Comparison of ENCODE assay signal across 18 mouse cellular contexts in the genomic region with DNA sequence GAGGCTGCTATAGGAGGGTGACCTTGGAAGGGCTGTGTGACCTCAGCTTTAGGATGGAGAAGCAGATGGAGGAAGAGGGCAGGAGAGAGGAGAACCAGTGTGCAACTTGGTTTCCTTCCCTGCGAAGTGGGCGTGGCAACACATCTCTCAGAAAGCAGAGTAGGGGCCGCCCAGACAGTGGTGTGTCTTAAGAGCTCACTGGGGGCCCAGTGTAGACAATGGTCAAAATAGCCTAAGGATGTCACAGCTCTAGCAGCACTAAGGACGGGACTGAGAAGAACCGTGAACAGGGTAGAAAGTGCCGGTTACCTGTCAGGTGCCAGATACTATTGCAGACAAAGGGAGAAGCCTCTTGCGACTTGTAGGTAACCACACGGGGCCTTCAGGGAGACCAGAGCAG.
"Had no signal": no experiment of that assay in that cellular context is flagged by ENCODE, and none has a peak within 500 bp of the region (broad histone marks: within the 10 kb centered on the region; RNA-seq: fewer than 3 reads in every experiment).

No protein-coding gene starts in this region.

- H3K36me3 ChIP-seq: lung, embryonic 15.5 days; midbrain, embryonic 10.5 days; midbrain, embryonic 12.5 days; neural tube, embryonic 12.5 days; stomach, embryonic 15.5 days had no signal

- H3K4me1 ChIP-seq: lung, embryonic 15.5 days; midbrain, embryonic 12.5 days; neural tube, embryonic 12.5 days; stomach, embryonic 15.5 days had no signal

- H3K4me3 ChIP-seq: lung, embryonic 15.5 days; midbrain, embryonic 10.5 days; midbrain, embryonic 12.5 days; myocyte; neural tube, embryonic 12.5 days; stomach, embryonic 15.5 days had no signal

- H3K27me3 ChIP-seq: neural tube, embryonic 12.5 days; stomach, embryonic 15.5 days had no signal

- H3K9me3 ChIP-seq: lung, embryonic 15.5 days; midbrain, embryonic 10.5 days; midbrain, embryonic 12.5 days; neural tube, embryonic 12.5 days; stomach, embryonic 15.5 days had no signal

- DNase-seq: lung, adult 2 months; lung, postnatal 14 days; lung, postnatal 36 days; midbrain, embryonic 14.5 days; retina, postnatal 1 day; right cerebral cortex, adult 18-20 months; right cerebral cortex, postnatal 25 days; thymus, adult 2 months; thymus, postnatal 25 days; thymus, postnatal 4 days had no signal

- H3K27ac ChIP-seq: lung, embryonic 15.5 days; macrophage; midbrain, embryonic 10.5 days; midbrain, embryonic 12.5 days; neural tube, embryonic 12.5 days; stomach, embryonic 15.5 days; stomach, postnatal 0 days had no signal
